Mouse (Mus musculus): ENCODE data around the gene Zrsr1. TPM values are rescaled to one million over a fixed set of nuclear protein-coding genes. Genes with fewer than 3 reads are reported as not detected.

Gene Zrsr1
- polyA plus RNA-seq, 1 experiment: 34.0 TPM

GRCm38 (mm10) chr11:22978215-22978614 is 6.4 kb downstream of the Zrsr1 start:
- Histone ChIP-seq H3K27ac (ENCODE audit: control insufficient read depth, insufficient read depth, low read depth, low read length, poor library complexity) (no peak overlapping the region), H3K4me1 (ENCODE audit: control insufficient read depth, insufficient read depth, low read length) (peaks cover 5% of the 10 kb centered on the region), H3K4me3 (replicated peaks; ENCODE audit: control insufficient read depth, low read depth, low read length) (no peak overlapping the region)
- 82% methylated on average over 3 of the region's 3 CpGs for WGBS
- no peak for TF ChIP-seq POLR2A (IDR thresholded peaks at IDR 0.05; ENCODE audit: borderline replicate concordance, control insufficient read depth, low read depth, low read length)
- TF ChIP-seq CTCF (IDR thresholded peaks at IDR 0.05; ENCODE audit: control insufficient read depth, insufficient read depth, low read length): no peak

GRCm38 (mm10) chr11:22978711-22979110 is 6.9 kb downstream of the Zrsr1 start:
- Histone ChIP-seq H3K27ac (ENCODE audit: control insufficient read depth, insufficient read depth, low read depth, low read length, poor library complexity) (no peak overlapping the region), H3K4me3 (replicated peaks; ENCODE audit: control insufficient read depth, low read depth, low read length) (no peak overlapping the region), H3K4me1 (ENCODE audit: control insufficient read depth, insufficient read depth, low read length) (peaks cover 5% of the 10 kb centered on the region)
- WGBS: 69% methylated on average over 1 of the region's 1 CpGs
- TF ChIP-seq POLR2A (IDR thresholded peaks at IDR 0.05; ENCODE audit: borderline replicate concordance, control insufficient read depth, low read depth, low read length) (no peak), CTCF (IDR thresholded peaks at IDR 0.05; ENCODE audit: control insufficient read depth, insufficient read depth, low read length) (no peak)

- peaks cover 5% of the 10 kb centered on the region for H3K4me1 ChIP-seq (ENCODE audit: control insufficient read depth, insufficient read depth, low read length)
- no peak overlapping the region for H3K4me3 ChIP-seq (replicated peaks; ENCODE audit: control insufficient read depth, low read depth, low read length)
- TF ChIP-seq POLR2A (IDR thresholded peaks at IDR 0.05; ENCODE audit: borderline replicate concordance, control insufficient read depth, low read depth, low read length) (no peak), CTCF (IDR thresholded peaks at IDR 0.05; ENCODE audit: control insufficient read depth, insufficient read depth, low read length) (no peak)
- WGBS: 31% methylated on average over 1 of the region's 1 CpGs
- H3K27ac ChIP-seq (ENCODE audit: control insufficient read depth, insufficient read depth, low read depth, low read length, poor library complexity): no peak overlapping the region
These were observed 7.4 kb downstream of the Zrsr1 start for GRCm38 (mm10) chr11:22979221-22979620.

- Histone ChIP-seq H3K4me3 (replicated peaks; ENCODE audit: control insufficient read depth, low read depth, low read length) (peak overlapping the region; percentile 45), H3K27ac (ENCODE audit: control insufficient read depth, insufficient read depth, low read depth, low read length, poor library complexity) (no peak overlapping the region), H3K4me1 (ENCODE audit: control insufficient read depth, insufficient read depth, low read length) (peaks cover 3% of the 10 kb centered on the region)
- WGBS: 24% methylated on average over 4 of the region's 4 CpGs
- TF ChIP-seq POLR2A (IDR thresholded peaks at IDR 0.05; ENCODE audit: borderline replicate concordance, control insufficient read depth, low read depth, low read length) (no peak), CTCF (IDR thresholded peaks at IDR 0.05; ENCODE audit: control insufficient read depth, insufficient read depth, low read length) (no peak)
These were observed 9.2 kb downstream of the Zrsr1 start for GRCm38 (mm10) chr11:22981041-22981440.

GRCm38 (mm10) chr11:22981543-22981950 is 9.7 kb downstream of the Zrsr1 start:
- Histone ChIP-seq H3K4me1 (ENCODE audit: control insufficient read depth, insufficient read depth, low read length) (peaks cover 3% of the 10 kb centered on the region), H3K27ac (ENCODE audit: control insufficient read depth, insufficient read depth, low read depth, low read length, poor library complexity) (peak overlapping the region; percentile 93), H3K4me3 (replicated peaks; ENCODE audit: control insufficient read depth, low read depth, low read length) (peak overlapping the region; percentile 77)
- 1% methylated on average over 12 of the region's 12 CpGs for WGBS
- TF ChIP-seq POLR2A (IDR thresholded peaks at IDR 0.05; ENCODE audit: borderline replicate concordance, control insufficient read depth, low read depth, low read length) (no peak), CTCF (IDR thresholded peaks at IDR 0.05; ENCODE audit: control insufficient read depth, insufficient read depth, low read length) (no peak)

- 3% methylated on average over 42 of the region's 42 CpGs for WGBS
- peak; percentile 91; the same call in 1 of the 2 replicates for TF ChIP-seq POLR2A (IDR thresholded peaks at IDR 0.05; ENCODE audit: borderline replicate concordance, control insufficient read depth, low read depth, low read length)
- peak; percentile 63 for TF ChIP-seq CTCF (IDR thresholded peaks at IDR 0.05; ENCODE audit: control insufficient read depth, insufficient read depth, low read length)
- peak within 1 kb of the TSS; percentile 77 for H3K4me3 ChIP-seq (replicated peaks; ENCODE audit: control insufficient read depth, low read depth, low read length)
- H3K27ac ChIP-seq (ENCODE audit: control insufficient read depth, insufficient read depth, low read depth, low read length, poor library complexity): peak within 1 kb of the TSS; percentile 93
- H3K4me1 ChIP-seq (ENCODE audit: control insufficient read depth, insufficient read depth, low read length): peaks cover 3% of the 10 kb centered on the region
These were observed 10.4 kb downstream of the Zrsr1 start, which contains the start of the genes Gm28048 and Commd1 for GRCm38 (mm10) chr11:22981984-22982757. Gm28048 (minus strand) TSS chr11:22982090. Commd1 (minus strand) TSS chr11:22982382.

GRCm38 (mm10) chr11:22982846-22983245 is 11.0 kb downstream of the Zrsr1 start:
- peaks cover 3% of the 10 kb centered on the region for H3K4me1 ChIP-seq (ENCODE audit: control insufficient read depth, insufficient read depth, low read length)
- 84% methylated on average over 6 of the region's 6 CpGs for WGBS
- TF ChIP-seq CTCF (IDR thresholded peaks at IDR 0.05; ENCODE audit: control insufficient read depth, insufficient read depth, low read length): no peak
- no peak for TF ChIP-seq POLR2A (IDR thresholded peaks at IDR 0.05; ENCODE audit: borderline replicate concordance, control insufficient read depth, low read depth, low read length)
- H3K27ac ChIP-seq (ENCODE audit: control insufficient read depth, insufficient read depth, low read depth, low read length, poor library complexity): no peak overlapping the region
- H3K4me3 ChIP-seq (replicated peaks; ENCODE audit: control insufficient read depth, low read depth, low read length): no peak overlapping the region

GRCm38 (mm10) chr11:22985510-22985909 is 13.7 kb downstream of the Zrsr1 start:
- TF ChIP-seq CTCF (IDR thresholded peaks at IDR 0.05; ENCODE audit: control insufficient read depth, insufficient read depth, low read length) (no peak), POLR2A (IDR thresholded peaks at IDR 0.05; ENCODE audit: borderline replicate concordance, control insufficient read depth, low read depth, low read length) (no peak)
- Histone ChIP-seq H3K4me3 (replicated peaks; ENCODE audit: control insufficient read depth, low read depth, low read length) (no peak overlapping the region), H3K4me1 (ENCODE audit: control insufficient read depth, insufficient read depth, low read length) (peaks cover 1% of the 10 kb centered on the region), H3K27ac (ENCODE audit: control insufficient read depth, insufficient read depth, low read depth, low read length, poor library complexity) (no peak overlapping the region)
- whole genome bisulfite sequencing: 85% methylated on average over 3 of the region's 3 CpGs

Data from bone marrow, adult 2 months (tissue).